Mouse (Mus musculus) G1E (cell line): ENCODE data around the gene Rflna.

Experiments
- CTCF ChIP-seq: IDR thresholded peaks from 2 replicates; pipeline ENCODE4 v1.5.1; 2012; ENCODE audit warnings: low read depth, low read length, inconsistent platforms, mixed read lengths
- GATA1 ChIP-seq: IDR thresholded peaks from 2 replicates; pipeline ENCODE4 v1.6.1; 2012; ENCODE audit warnings: borderline replicate concordance, low read length, inconsistent platforms, mixed read lengths
- GATA2 ChIP-seq: IDR thresholded peaks from 2 replicates; pipeline ENCODE4 v1.6.1; 2012; ENCODE audit warnings: low read depth, low read length, inconsistent platforms, borderline replicate concordance
- POLR2AphosphoS5 ChIP-seq: IDR thresholded peaks from 2 replicates; pipeline ENCODE4 v1.6.1; 2012; ENCODE audit warnings: low read depth, low read length, inconsistent platforms; ENCODE audit not compliant: insufficient replicate concordance
- TAL1 ChIP-seq: conservative IDR thresholded peaks from 2 replicates; pipeline ENCODE4 v1.6.1; 2012; ENCODE audit warnings: low read depth, low read length, inconsistent platforms, mixed read lengths

DNA sequence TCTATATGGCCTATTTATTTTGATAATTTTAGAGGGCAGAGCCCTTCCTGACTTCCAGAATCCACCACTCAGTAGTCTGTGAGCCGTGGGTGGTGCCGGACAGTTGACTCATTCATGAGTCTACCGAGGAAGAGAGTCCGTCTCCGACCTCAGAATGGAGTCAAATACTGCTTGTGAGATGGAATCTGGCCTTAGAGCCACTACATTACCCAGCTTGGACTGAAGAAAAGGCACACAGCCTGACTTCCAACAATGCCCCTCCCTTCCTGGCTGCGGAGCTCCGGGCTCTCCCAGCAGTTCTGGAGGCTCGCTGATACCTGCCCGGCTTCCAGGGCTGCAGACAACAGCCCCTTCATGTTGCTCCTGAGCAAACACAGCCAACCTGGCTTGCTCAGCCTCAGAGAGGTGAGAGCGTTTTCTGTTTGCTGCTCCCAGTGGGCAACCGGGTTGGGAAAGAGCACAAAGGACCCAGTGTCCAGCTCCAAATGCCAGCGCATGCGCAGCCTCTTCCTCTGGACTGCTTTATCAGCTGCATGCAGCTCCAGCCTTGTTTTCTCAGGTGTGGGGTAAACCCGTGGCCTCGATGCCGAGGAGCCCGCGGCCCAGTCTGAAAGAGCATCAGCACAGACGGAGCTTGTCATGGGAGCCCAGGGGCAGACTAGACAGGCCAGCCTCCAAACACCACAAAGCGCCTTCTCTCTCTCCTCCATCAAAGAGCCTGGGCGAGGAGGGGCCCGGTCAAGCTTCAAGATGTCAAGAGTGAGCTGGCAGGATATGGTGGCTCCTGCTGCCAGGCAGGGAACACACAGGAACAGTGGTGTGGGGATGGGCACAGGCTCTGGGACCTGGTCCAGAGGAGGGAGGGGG lies 39.0 kb upstream of the Rflna start:
- TF ChIP-seq CTCF, result no peak
- TF ChIP-seq TAL1, result no peak
- no peak for TF ChIP-seq GATA2
- no peak for TF ChIP-seq POLR2AphosphoS5
- no peak for TF ChIP-seq GATA1
